Mouse (Mus musculus) ES-E14 (cell line): ENCODE measurements around the gene Cxcr4. TPM values are rescaled to one million over a fixed set of nuclear protein-coding genes. Genes with fewer than 3 reads are reported as not detected.

Source experiments
- DNase-seq: peaks from one replicate; pipeline ENCODE4 v3.0.0-alpha.2; 2013; ENCODE audit warnings: low read depth, low spot score
- H3K27ac ChIP-seq: 2 replicates; pipeline ENCODE4 v1.5.1; 2012; ENCODE audit warnings: low read depth, mild to moderate bottlenecking, low read length, moderate library complexity, mixed read lengths; ENCODE audit not compliant: poor library complexity, insufficient read depth, severe bottlenecking
- H3K36me3 ChIP-seq: 2 replicates; pipeline ENCODE4 v1.6.1; 2012; ENCODE audit warnings: mild to moderate bottlenecking, low read length, moderate library complexity, mixed read lengths; ENCODE audit not compliant: control insufficient read depth, poor library complexity, insufficient read depth, severe bottlenecking
- H3K4me1 ChIP-seq, 2 experiments: fragments of 150-350 bp in 1 of 2; sonication (generic) in 1 of 2; 2 replicates each; pipeline ENCODE4 v1.6.1; 2012; ENCODE audit warnings: low read length in 2 of 2, mild to moderate bottlenecking in 1 of 2, mixed read lengths in 1 of 2; ENCODE audit not compliant: control insufficient read depth in 2 of 2, insufficient read depth in 2 of 2, poor library complexity in 1 of 2
- H3K4me3 ChIP-seq, 2 experiments: fragments of 150-350 bp in 1 of 2; sonication (generic) in 1 of 2; 2 replicates each; pipeline ENCODE4 v1.5.1; 2012; ENCODE audit warnings: low read length in 2 of 2, low read depth in 1 of 2, mild to moderate bottlenecking in 1 of 2, mixed read lengths in 1 of 2; ENCODE audit not compliant: insufficient read depth in 1 of 2, poor library complexity in 1 of 2, severe bottlenecking in 1 of 2
- H3K9ac ChIP-seq: 2 replicates; pipeline ENCODE4 v1.6.1; 2012; ENCODE audit warnings: low read depth, mild to moderate bottlenecking, low read length, mixed read lengths; ENCODE audit not compliant: poor library complexity, insufficient read depth, severe bottlenecking
- H3K9me3 ChIP-seq: fragments of 150-350 bp; sonication (generic); 2 replicates; pipeline ENCODE4 v1.6.1; 2012; ENCODE audit warnings: low read depth, mild to moderate bottlenecking, low read length; ENCODE audit not compliant: control insufficient read depth, insufficient read depth
- CHD2 ChIP-seq: IDR thresholded peaks from 2 replicates; pipeline ENCODE4 v1.6.1; 2014; ENCODE audit warnings: mild to moderate bottlenecking, low read depth, low read length, inconsistent platforms
- HCFC1 ChIP-seq: IDR thresholded peaks from 2 replicates; pipeline ENCODE4 v1.6.1; 2012; ENCODE audit warnings: low read length, inconsistent platforms, borderline replicate concordance; ENCODE audit not compliant: insufficient read depth
- MAFK ChIP-seq: IDR thresholded peaks from 2 replicates; pipeline ENCODE4 v1.6.1; 2014; ENCODE audit warnings: mild to moderate bottlenecking, low read depth, low read length, inconsistent platforms; ENCODE audit not compliant: insufficient read depth
- ZC3H11A ChIP-seq: IDR thresholded peaks from 2 replicates; pipeline ENCODE4 v1.6.1; 2012; ENCODE audit warnings: low read depth, mild to moderate bottlenecking, inconsistent platforms, low read length, borderline replicate concordance
- ZNF384 ChIP-seq: IDR thresholded peaks from 2 replicates; pipeline ENCODE4 v1.6.1; 2012; ENCODE audit warnings: low read depth, low read length, inconsistent platforms
- in situ Hi-C, 2 experiments: fragments of 600-800 bp; cut with MboI; formaldehyde crosslinking; loops; one replicate each; pipeline ENCODE4 v1.15.1; 2025; ENCODE audit warnings: low sequenced_read_pairs in 2 of 2, inconsistent platforms in 1 of 2; ENCODE audit not compliant: unreplicated experiment in 2 of 2
- total RNA-seq: library from RNA; depleted of rRNA; stranded (reverse); fragments of 300-350 nt; gene quantifications from 2 replicates; pipeline ENCODE4 v1.2.3, GENCODE M21; 2012

Gene Cxcr4
- total RNA-seq, 1 experiment: 2.6 TPM

GRCm38 (mm10) chr1:128580321-128580720 is 11.8 kb downstream of the Cxcr4 start:
- H3K36me3 ChIP-seq: no peaks in the 10 kb centered on the region
- no peak overlapping the region for H3K4me3 ChIP-seq
- no peaks in the 10 kb centered on the region for H3K9me3 ChIP-seq
- TF ChIP-seq ZC3H11A (no peak), ZNF384 (no peak), CHD2 (no peak)
- no peak overlapping the region for H3K9ac ChIP-seq
- H3K4me1 ChIP-seq: no peaks in the 10 kb centered on the region
- no peak overlapping the region for H3K27ac ChIP-seq
- in situ Hi-C loops: no loop called here
- no peak for DNase-seq

DNA sequence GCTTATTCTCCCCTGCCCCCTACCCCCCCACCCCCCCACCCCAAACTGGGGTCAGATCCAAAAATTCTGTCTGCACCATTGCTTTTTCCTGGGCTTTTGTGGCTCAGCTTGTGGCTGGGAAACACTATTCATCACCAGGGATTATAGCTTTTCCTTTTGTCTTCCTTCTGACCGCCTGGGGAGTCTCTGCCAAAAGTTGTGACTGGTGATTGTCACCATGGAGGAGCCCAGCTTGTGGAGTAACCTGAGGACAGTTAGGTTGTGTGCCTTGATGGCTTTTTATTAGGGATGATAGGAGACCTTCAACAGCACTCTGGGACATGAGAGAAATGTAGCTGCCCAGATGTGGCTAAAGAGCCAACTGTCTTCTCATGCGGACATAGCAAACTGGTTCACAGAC is 13.6 kb downstream of the Cxcr4 start:
- H3K4me1 ChIP-seq: no peaks in the 10 kb centered on the region
- no peak for DNase-seq
- no peak overlapping the region for H3K27ac ChIP-seq
- in situ Hi-C loops: no loop called here
- no peak for TF ChIP-seq CHD2
- no peak for TF ChIP-seq ZC3H11A
- no peak for TF ChIP-seq HCFC1
- no peak for TF ChIP-seq MAFK
- TF ChIP-seq ZNF384: no peak
- H3K4me3 ChIP-seq: no peak overlapping the region
- no peak overlapping the region for H3K9ac ChIP-seq
- H3K9me3 ChIP-seq: no peaks in the 10 kb centered on the region
- no peaks in the 10 kb centered on the region for H3K36me3 ChIP-seq

GRCm38 (mm10) chr1:128575096-128575495 is 17.0 kb downstream of the Cxcr4 start:
- in situ Hi-C loops: no loop called here
- Histone ChIP-seq H3K9me3 (no peaks in the 10 kb centered on the region), H3K4me1 (no peaks in the 10 kb centered on the region), H3K9ac (no peak overlapping the region), H3K4me3 (no peak overlapping the region), H3K27ac (no peak overlapping the region), H3K36me3 (no peaks in the 10 kb centered on the region)
- DNase-seq: no peak
- TF ChIP-seq HCFC1: no peak
- no peak for TF ChIP-seq ZC3H11A
- TF ChIP-seq ZNF384: no peak
- TF ChIP-seq MAFK: no peak
- no peak for TF ChIP-seq CHD2

DNA sequence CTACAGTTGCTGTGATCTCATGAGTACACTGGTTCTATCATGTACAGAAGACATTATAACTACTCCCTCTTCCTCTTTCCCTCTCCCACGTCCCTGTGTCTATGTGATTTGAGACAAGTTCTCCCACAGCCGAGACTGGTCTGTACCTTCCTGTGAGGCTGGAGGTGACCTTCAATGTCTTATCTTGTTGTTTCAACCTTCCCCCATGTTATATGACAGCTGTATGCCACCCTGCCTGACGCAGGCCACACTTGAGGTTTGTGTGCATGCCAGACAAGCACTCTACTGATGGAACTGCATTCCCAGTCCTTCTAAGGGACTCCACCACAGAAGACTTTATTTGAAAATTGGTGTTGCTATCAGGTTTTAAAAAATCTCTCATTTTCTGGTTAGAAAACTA is 21.1 kb downstream of the Cxcr4 start:
- no peak for TF ChIP-seq ZNF384
- TF ChIP-seq HCFC1: no peak
- no peak for TF ChIP-seq CHD2
- no peak for TF ChIP-seq MAFK
- TF ChIP-seq ZC3H11A: no peak
- Histone ChIP-seq H3K4me1 (no peaks in the 10 kb centered on the region), H3K4me3 (no peak overlapping the region), H3K27ac (no peak overlapping the region), H3K9ac (no peak overlapping the region), H3K9me3 (no peaks in the 10 kb centered on the region), H3K36me3 (no peaks in the 10 kb centered on the region)
- in situ Hi-C loops: no loop called here
- no peak for DNase-seq

DNA sequence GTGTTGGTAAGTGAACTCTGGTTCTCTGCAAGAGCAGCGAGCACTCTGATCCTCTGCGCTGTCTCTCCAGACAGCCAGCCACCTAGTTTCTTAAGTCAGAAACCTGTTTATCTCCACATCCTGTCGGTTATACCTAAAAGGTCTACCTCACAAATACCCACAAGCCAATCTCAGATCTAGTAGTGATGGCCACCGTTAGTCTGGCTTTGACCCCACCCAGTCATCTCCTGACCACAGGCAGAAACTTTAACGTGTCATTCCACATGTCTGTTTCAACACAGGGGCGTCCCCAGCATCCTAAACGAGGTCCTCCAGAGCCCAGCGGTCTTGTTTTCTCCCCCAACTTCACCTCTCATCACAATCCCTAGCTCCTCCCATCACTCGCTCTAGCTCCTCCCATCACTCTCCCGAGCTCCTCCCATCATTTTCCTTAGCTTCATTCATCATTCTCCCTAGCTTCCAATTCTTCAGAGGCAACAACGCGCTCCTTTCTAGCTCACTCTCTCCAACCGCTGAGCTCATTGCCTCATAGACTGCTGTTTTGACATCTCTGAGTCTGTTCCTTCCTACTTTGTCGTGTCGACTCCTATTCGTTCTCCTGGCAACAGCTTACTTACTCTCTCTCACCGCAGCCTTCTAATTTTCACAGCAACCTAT is 22.0 kb downstream of the Cxcr4 start:
- Histone ChIP-seq H3K9me3 (no peaks in the 10 kb centered on the region), H3K4me3 (no peak overlapping the region), H3K36me3 (no peaks in the 10 kb centered on the region), H3K27ac (no peak overlapping the region), H3K4me1 (no peaks in the 10 kb centered on the region), H3K9ac (no peak overlapping the region)
- TF ChIP-seq ZNF384 (no peak), MAFK (no peak), CHD2 (no peak), ZC3H11A (no peak), HCFC1 (no peak)
- DNase-seq: no peak
- in situ Hi-C loops: no loop called here
